Mouse (Mus musculus) liver, adult 2 months (tissue): ENCODE results near the gene Arntl. TPM values are rescaled to one million over a fixed set of nuclear protein-coding genes. Genes with fewer than 3 reads are reported as not detected.

Experiments
- DNase-seq: peaks from one replicate; pipeline ENCODE4 v3.0.0-alpha.2; 2011; ENCODE audit warnings: low read depth, low spot score; ENCODE audit errors: extremely low read depth
- H3K27ac ChIP-seq: fragments of 200-500 bp; replicated peaks from 2 replicates; pipeline ENCODE4 v1.5.1; 2012; ENCODE audit warnings: low read depth, mild to moderate bottlenecking, control low read depth, inconsistent platforms, low read length; ENCODE audit not compliant: insufficient read depth
- H3K27me3 ChIP-seq: fragments of 200-500 bp; 2 replicates; pipeline ENCODE4 v1.6.1; 2012; ENCODE audit warnings: mild to moderate bottlenecking, moderate library complexity, low read length, inconsistent platforms; ENCODE audit not compliant: control insufficient read depth, insufficient read depth
- H3K36me3 ChIP-seq: fragments of 200-500 bp; 2 replicates; pipeline ENCODE4 v1.6.1; 2012; ENCODE audit warnings: low read length, inconsistent platforms; ENCODE audit not compliant: control insufficient read depth, insufficient read depth
- H3K4me1 ChIP-seq: fragments of 200-500 bp; 2 replicates; pipeline ENCODE4 v1.6.1; 2011; ENCODE audit warnings: low read length; ENCODE audit not compliant: control insufficient read depth, insufficient read depth
- H3K4me3 ChIP-seq: fragments of 200-500 bp; 2 replicates; pipeline ENCODE4 v1.5.1; 2011; ENCODE audit warnings: low read depth, mild to moderate bottlenecking, control low read depth, low read length, moderate library complexity; ENCODE audit not compliant: insufficient read depth
- H3K79me2 ChIP-seq: fragments of 200-500 bp; 2 replicates; pipeline ENCODE4 v1.6.1; 2012; ENCODE audit warnings: inconsistent platforms, mild to moderate bottlenecking, low read length, moderate library complexity; ENCODE audit not compliant: control insufficient read depth, insufficient read depth
- H3K9ac ChIP-seq: fragments of 200-500 bp; 2 replicates; pipeline ENCODE4 v1.6.1; 2012; ENCODE audit warnings: low read depth, mild to moderate bottlenecking, control low read depth, inconsistent platforms, low read length
- CTCF ChIP-seq: fragments of 200-500 bp; IDR thresholded peaks from 2 replicates; pipeline ENCODE4 v1.5.1; 2011; ENCODE audit warnings: low read depth, low read length, control low read depth
- POLR2A ChIP-seq: fragments of 200-500 bp; IDR thresholded peaks from 2 replicates; pipeline ENCODE4 v1.6.1; 2011; ENCODE audit warnings: low read length, control low read depth; ENCODE audit not compliant: insufficient read depth; ENCODE audit errors: extremely low read depth
- WGBS: fragments of 180-500 bp; shearing (Covaris S2); methylation state at CpG from one replicate; pipeline ENCODE4 v1.1.7; 2018; 5-methylcytosine and 5-hydroxymethylcytosine counted together
- polyA plus RNA-seq: library from polyadenylated mRNA; depleted of rRNA; stranded (reverse); fragments of >200 nt; gene quantifications from 2 replicates; pipeline ENCODE4 v1.2.3, GENCODE M21; 2012
- total RNA-seq: library from RNA; depleted of rRNA; stranded (reverse); fragments of >200 nt; gene quantifications from 2 replicates; pipeline ENCODE4 v1.2.3, GENCODE M21; 2014

The Arntl gene
- total and polyA plus RNA-seq, 2 experiments = 1.3 to 8.0 TPM

DNA sequence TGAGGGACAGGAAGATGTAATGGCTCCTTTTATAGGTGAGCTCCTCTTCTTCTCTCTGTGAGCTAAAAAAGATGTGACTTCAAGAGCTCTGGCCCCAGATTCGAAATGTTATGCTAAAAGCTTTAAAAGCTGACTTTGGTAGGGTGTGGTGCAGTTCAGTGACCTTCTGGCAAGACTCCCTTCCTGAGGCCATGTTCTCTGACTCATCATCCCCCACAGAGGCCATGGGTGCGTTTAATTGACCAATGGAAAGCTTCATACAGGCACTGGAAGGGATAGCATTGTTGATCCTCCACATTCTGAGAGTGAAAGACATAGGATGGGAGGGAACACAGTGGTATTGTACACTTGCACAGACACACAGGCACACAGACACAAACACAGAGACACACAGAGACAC, 34.8 kb upstream of the Arntl start:
- Histone ChIP-seq H3K27ac (no peak overlapping the region), H3K79me2 (no peaks in the 10 kb centered on the region), H3K4me1 (no peaks in the 10 kb centered on the region), H3K4me3 (no peak overlapping the region), H3K36me3 (no peaks in the 10 kb centered on the region), H3K9ac (no peak overlapping the region), H3K27me3 (no peaks in the 10 kb centered on the region)
- 55% methylated on average over 2 of the region's 2 CpGs for WGBS
- DNase-seq = peak; percentile 17
- TF ChIP-seq CTCF (no peak), POLR2A (no peak)

DNA sequence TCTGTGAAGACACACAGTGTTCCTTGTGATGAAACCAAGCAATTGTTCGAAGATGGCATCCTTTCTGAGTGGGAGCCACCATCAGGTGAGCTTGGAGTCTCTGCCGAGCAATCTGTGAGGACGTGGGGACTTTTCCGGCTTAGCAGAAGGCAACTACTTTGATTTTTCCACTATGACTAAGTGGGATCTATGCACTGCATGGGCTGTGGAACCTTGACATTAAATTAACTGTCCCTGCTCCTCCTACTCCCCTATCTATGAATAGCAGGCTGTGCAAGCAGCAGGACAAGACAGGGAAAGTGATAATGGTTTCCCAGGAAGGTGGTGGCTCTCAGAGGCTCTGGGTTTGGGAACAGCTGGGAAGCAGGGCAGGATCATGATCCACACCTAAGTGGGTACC, 31.8 kb upstream of the Arntl start:
- no peaks in the 10 kb centered on the region for H3K27me3 ChIP-seq
- TF ChIP-seq POLR2A (no peak), CTCF (no peak)
- WGBS = 87% methylated on average over 4 of the region's 4 CpGs
- H3K4me3 ChIP-seq = no peak overlapping the region
- no peak overlapping the region for H3K9ac ChIP-seq
- no peaks in the 10 kb centered on the region for H3K79me2 ChIP-seq
- H3K4me1 ChIP-seq = no peaks in the 10 kb centered on the region
- DNase-seq = no peak
- no peaks in the 10 kb centered on the region for H3K36me3 ChIP-seq
- no peak overlapping the region for H3K27ac ChIP-seq

DNA sequence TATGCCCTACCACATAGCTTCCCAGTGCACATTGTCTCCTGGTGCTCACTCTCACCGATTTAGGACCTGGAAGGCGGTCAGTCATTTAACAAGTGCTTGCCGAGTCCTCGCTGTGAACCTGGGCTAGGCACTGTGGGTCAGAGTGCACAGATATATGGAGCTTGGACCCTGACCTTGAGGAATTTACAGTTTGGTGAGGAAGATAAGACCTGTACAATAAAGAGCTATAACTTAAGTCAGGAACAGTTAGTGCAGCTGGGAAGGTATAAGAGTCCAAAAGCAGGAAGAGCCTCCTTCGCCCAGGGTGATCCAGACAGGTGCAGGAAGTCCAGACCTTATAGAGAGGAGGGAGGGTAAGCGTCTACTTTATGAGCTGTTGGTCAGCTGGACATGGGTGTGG, 29.2 kb upstream of the Arntl start:
- H3K36me3 ChIP-seq = no peaks in the 10 kb centered on the region
- H3K27ac ChIP-seq = no peak overlapping the region
- TF ChIP-seq POLR2A (no peak), CTCF (no peak)
- no peak overlapping the region for H3K9ac ChIP-seq
- no peaks in the 10 kb centered on the region for H3K4me1 ChIP-seq
- H3K79me2 ChIP-seq = no peaks in the 10 kb centered on the region
- no peaks in the 10 kb centered on the region for H3K27me3 ChIP-seq
- no peak for DNase-seq
- H3K4me3 ChIP-seq = no peak overlapping the region
- WGBS = 84% methylated on average over 6 of the region's 6 CpGs

DNA sequence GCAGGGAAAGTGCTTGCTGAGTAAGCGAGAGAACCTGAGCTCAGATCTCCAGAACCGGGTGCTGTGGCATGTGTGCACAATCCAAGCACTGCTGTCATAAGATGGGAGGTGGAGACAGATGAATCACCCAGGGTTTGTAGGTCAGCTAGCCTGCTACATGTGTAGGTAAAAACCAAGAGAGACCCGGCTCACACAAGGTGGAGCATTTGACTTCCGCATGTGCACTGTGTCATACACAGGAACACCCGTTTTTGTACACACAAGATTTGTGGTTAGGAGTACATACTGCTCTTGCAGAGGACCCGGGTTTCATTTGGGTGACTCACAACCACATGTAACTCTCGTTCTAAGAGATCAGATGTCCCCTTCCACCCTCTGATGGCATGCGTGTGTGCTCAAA, 23.5 kb upstream of the Arntl start:
- WGBS = 90% methylated on average over 8 of the region's 8 CpGs
- Histone ChIP-seq H3K9ac (no peak overlapping the region), H3K79me2 (no peaks in the 10 kb centered on the region), H3K27me3 (no peaks in the 10 kb centered on the region), H3K4me1 (no peaks in the 10 kb centered on the region), H3K27ac (no peak overlapping the region), H3K4me3 (no peak overlapping the region), H3K36me3 (no peaks in the 10 kb centered on the region)
- TF ChIP-seq POLR2A (no peak), CTCF (no peak)
- DNase-seq = no peak

DNA sequence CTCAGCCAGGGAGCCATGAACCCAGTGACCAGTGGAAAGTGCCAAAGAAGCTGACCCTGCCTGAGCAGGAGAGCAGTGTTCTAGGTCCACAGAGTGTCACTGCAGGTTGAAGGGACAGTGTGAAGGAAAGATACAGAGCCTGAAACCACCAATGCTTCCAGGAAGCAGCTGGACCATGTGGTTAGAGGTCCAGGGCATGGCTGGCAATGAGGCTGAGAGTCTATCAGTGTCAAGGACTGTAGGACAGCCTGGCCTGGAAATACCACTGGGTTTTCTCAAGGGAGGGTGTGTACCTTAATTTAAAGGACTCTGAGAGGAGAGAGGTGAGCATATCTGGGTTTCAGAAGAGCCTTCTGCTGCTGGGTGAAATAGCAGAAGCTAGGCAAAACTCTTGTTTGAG, 22.2 kb upstream of the Arntl start:
- TF ChIP-seq CTCF (no peak), POLR2A (no peak)
- Histone ChIP-seq H3K79me2 (no peaks in the 10 kb centered on the region), H3K27me3 (no peaks in the 10 kb centered on the region), H3K4me3 (no peak overlapping the region), H3K27ac (no peak overlapping the region), H3K36me3 (no peaks in the 10 kb centered on the region), H3K4me1 (no peaks in the 10 kb centered on the region), H3K9ac (no peak overlapping the region)
- DNase-seq = peak; percentile 21

DNA sequence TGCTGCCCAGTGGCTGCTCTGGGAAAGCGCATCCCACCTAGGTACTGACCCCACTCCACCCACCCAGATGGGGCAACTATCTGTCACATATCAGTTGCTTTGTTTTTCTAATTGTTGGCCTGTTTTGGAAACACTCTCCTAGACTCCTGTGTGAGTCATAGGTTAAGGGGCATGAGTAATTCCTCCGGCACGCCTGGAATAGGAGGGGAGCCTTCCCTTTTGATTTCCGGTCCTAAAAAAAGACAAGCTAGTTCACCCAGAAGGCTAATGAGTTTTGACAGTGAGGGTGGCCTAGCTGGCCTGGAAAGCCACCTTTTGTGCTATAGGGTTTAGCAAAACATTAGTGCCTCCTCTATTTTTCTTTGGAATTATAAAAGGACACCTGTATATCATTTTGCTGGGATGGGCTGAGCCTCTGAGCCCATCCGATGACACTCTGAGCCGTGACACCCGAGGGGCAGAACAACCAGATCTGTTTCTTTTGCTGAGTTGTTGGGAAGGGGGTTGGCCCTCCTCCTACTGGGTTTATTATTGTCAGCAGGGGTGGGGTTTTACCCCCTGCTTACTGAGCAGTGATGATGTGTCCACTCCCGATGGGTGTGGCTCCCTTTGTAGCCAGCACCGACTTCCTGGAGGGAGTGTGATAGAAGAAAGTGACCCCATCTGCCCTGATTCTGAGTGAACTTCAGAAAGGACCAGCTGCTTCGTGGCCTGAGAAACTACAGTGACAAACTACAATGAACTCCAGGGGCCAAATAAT, 21.0 kb upstream of the Arntl start:
- H3K27me3 ChIP-seq = no peaks in the 10 kb centered on the region; the same call in 1 of the 2 replicates
- H3K79me2 ChIP-seq = no peaks in the 10 kb centered on the region
- H3K4me1 ChIP-seq = no peaks in the 10 kb centered on the region
- no peak overlapping the region for H3K9ac ChIP-seq
- WGBS = 72% methylated on average over 10 of the region's 10 CpGs
- H3K36me3 ChIP-seq = no peaks in the 10 kb centered on the region
- no peak overlapping the region for H3K4me3 ChIP-seq
- TF ChIP-seq CTCF (no peak), POLR2A (no peak)
- no peak for DNase-seq
- H3K27ac ChIP-seq = no peak overlapping the region; the same call in 1 of the 2 replicates
